Mouse (Mus musculus) kidney, adult 2 months (tissue): ENCODE results near the gene Slc26a10.

Experiments used
- CTCF ChIP-seq: fragments of 200-500 bp; conservative IDR thresholded peaks from 2 replicates; pipeline ENCODE4 v1.5.1; 2011; ENCODE audit warnings: low read depth, mild to moderate bottlenecking, control low read depth, low read length, moderate library complexity, mixed read lengths; ENCODE audit not compliant: insufficient read depth, insufficient read length
- POLR2A ChIP-seq: fragments of 200-500 bp; IDR thresholded peaks from one replicate; pipeline ENCODE4 v1.6.1; 2011; ENCODE audit warnings: low read depth, low read length, control low read depth

DNA sequence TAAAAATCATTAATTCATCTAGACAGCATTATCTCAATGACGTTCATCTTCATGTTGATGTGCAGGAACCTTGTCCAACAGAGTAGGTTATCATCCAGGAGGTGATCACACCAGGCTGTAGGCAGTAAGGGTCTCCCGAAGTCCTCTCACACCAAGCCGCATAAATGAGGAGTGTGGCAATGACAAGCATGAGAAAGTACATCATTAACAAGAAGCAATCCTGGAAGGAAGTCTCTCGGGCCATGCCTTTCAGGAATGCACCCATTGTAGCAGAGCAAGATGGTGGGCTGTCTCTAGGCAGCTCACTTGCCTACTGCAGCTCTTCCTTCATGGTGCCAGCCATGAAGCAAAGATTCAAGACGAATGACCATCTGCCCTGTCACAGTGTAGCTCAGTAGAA is 25.8 kb downstream of the Slc26a10 start:
- no peak for TF ChIP-seq POLR2A
- TF ChIP-seq CTCF = no peak
